Mouse (Mus musculus) thymus, adult 2 months (tissue): ENCODE data around the gene Strn. TPM values are rescaled to one million over a fixed set of nuclear protein-coding genes. Genes with fewer than 3 reads are reported as not detected.

Source experiments
- DNase-seq: peaks from one replicate; pipeline ENCODE4 v3.0.0; 2021
- H3K27ac ChIP-seq: fragments of 200-500 bp; 2 replicates; pipeline ENCODE4 v1.5.1; 2012; ENCODE audit warnings: low read length, control low read depth; ENCODE audit not compliant: control insufficient read depth, insufficient read depth
- H3K27me3 ChIP-seq: fragments of 200-500 bp; 2 replicates; pipeline ENCODE4 v1.6.1; 2012; ENCODE audit warnings: mild to moderate bottlenecking, low read length, moderate library complexity, mixed read lengths; ENCODE audit not compliant: control insufficient read depth, insufficient read depth
- H3K36me3 ChIP-seq: fragments of 200-500 bp; 2 replicates; pipeline ENCODE4 v1.6.1; 2012; ENCODE audit warnings: mild to moderate bottlenecking, low read length, moderate library complexity; ENCODE audit not compliant: control insufficient read depth, insufficient read depth
- H3K4me1 ChIP-seq: fragments of 200-500 bp; replicated peaks from 2 replicates; pipeline ENCODE4 v1.6.1; 2012; ENCODE audit warnings: low read length; ENCODE audit not compliant: control insufficient read depth, insufficient read depth
- H3K4me3 ChIP-seq: fragments of 200-500 bp; 2 replicates; pipeline ENCODE4 v1.5.1; 2012; ENCODE audit warnings: mild to moderate bottlenecking, low read length, control low read depth, moderate library complexity; ENCODE audit not compliant: control insufficient read depth, insufficient read depth
- CTCF ChIP-seq: fragments of 200-500 bp; IDR thresholded peaks from 2 replicates; pipeline ENCODE4 v1.5.1; 2012; ENCODE audit warnings: mild to moderate bottlenecking, control low read depth, low read length, moderate library complexity, borderline replicate concordance; ENCODE audit not compliant: control insufficient read depth, poor library complexity, insufficient read depth; ENCODE audit errors: extremely low read depth
- POLR2A ChIP-seq: fragments of 200-500 bp; IDR thresholded peaks from 2 replicates; pipeline ENCODE4 v1.6.1; 2012; ENCODE audit warnings: mild to moderate bottlenecking, low read length, control low read depth, moderate library complexity; ENCODE audit not compliant: control insufficient read depth, poor library complexity, insufficient read depth; ENCODE audit errors: extremely low read depth
- WGBS: fragments of 180-500 bp; shearing (Covaris S2); methylation state at CpG from one replicate; pipeline ENCODE4 v1.1.7; 2018; 5-methylcytosine and 5-hydroxymethylcytosine counted together
- polyA plus RNA-seq: library from polyadenylated mRNA; depleted of rRNA; stranded (reverse); fragments of >200 nt; gene quantifications from 2 replicates; pipeline ENCODE4 v1.2.3, GENCODE M21; 2012

Strn gene
- polyA plus RNA-seq, 1 experiment, result 15.5 TPM

- Histone ChIP-seq H3K4me1 (no peaks in the 10 kb centered on the region; the same call in 1 of the 2 replicates), H3K27me3 (no peaks in the 10 kb centered on the region), H3K4me3 (no peak overlapping the region), H3K36me3 (no peaks in the 10 kb centered on the region), H3K27ac (no peak overlapping the region)
- DNase-seq, result no peak
- TF ChIP-seq CTCF, result no peak
- no peak for TF ChIP-seq POLR2A
- WGBS, result 79% methylated on average over 6 of the region's 6 CpGs
These were observed 97.9 kb downstream of the Strn start for GRCm38 (mm10) chr17:78639099-78639498.

GRCm38 (mm10) chr17:78637140-78637539 is 99.9 kb downstream of the Strn start:
- Histone ChIP-seq H3K36me3 (no peaks in the 10 kb centered on the region), H3K4me3 (no peak overlapping the region), H3K4me1 (no peaks in the 10 kb centered on the region; the same call in 1 of the 2 replicates), H3K27me3 (no peaks in the 10 kb centered on the region), H3K27ac (no peak overlapping the region)
- TF ChIP-seq CTCF (no peak), POLR2A (no peak)
- DNase-seq, result no peak
- 98% methylated on average over 7 of the region's 7 CpGs for WGBS

- TF ChIP-seq POLR2A (no peak), CTCF (no peak)
- Histone ChIP-seq H3K36me3 (no peaks in the 10 kb centered on the region), H3K27me3 (no peaks in the 10 kb centered on the region), H3K27ac (no peak overlapping the region), H3K4me1 (no peaks in the 10 kb centered on the region), H3K4me3 (no peak overlapping the region)
- WGBS, result 92% methylated on average over 2 of the region's 2 CpGs
- DNase-seq, result no peak
These were observed 101.4 kb downstream of the Strn start for GRCm38 (mm10) chr17:78635616-78636015.

- no peak overlapping the region for H3K27ac ChIP-seq
- no peaks in the 10 kb centered on the region for H3K4me1 ChIP-seq
- WGBS, result 97% methylated on average over 19 of the region's 19 CpGs
- no peaks in the 10 kb centered on the region for H3K36me3 ChIP-seq
- no peak for TF ChIP-seq POLR2A
- TF ChIP-seq CTCF, result no peak
- DNase-seq, result no peak
- no peaks in the 10 kb centered on the region for H3K27me3 ChIP-seq
- no peak overlapping the region for H3K4me3 ChIP-seq
These were observed 112.1 kb downstream of the Strn start for GRCm38 (mm10) chr17:78624941-78625340.

DNA sequence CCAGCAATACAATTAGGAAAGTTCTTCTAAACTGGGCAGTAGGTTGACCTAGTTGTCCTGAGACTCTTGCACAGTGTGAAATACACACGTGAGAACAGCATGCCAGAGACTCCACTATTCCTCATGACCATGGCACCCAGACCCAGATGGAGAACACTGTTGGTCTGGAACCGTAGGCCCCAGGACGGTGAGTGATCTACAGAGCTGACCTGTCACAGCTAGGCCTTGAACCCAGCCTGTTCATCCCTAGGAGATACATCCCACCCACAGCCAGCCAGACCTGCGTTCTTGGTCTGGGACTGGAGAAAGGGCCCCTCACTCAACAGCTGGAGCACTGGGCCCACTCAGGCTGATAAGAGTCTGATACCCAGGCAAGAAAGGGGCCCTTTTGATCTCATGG is 115.1 kb downstream of the Strn start:
- no peak overlapping the region for H3K27ac ChIP-seq
- H3K4me3 ChIP-seq, result no peak overlapping the region
- TF ChIP-seq POLR2A (no peak), CTCF (no peak)
- no peaks in the 10 kb centered on the region for H3K27me3 ChIP-seq
- H3K36me3 ChIP-seq, result no peaks in the 10 kb centered on the region
- 96% methylated on average over 4 of the region's 4 CpGs for WGBS
- no peaks in the 10 kb centered on the region for H3K4me1 ChIP-seq
- DNase-seq, result no peak

DNA sequence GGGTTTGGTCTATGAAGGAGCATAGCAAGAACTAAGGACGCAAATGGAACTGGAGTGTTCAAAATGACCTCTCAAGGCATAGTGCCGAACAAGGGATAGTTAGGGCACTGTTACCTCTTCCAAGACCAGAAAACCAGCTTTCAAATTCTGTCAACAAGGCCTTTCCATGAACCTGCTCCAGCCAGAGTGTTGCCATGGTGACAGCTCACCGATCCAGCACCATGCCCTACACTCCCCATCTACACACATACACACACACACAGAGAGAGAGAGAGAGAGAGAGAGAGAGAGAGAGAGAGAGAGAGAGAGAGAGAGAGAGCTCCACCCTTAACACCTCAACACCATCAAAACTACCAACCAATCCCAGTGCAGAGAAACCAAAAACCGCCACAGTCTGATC is 116.3 kb downstream of the Strn start:
- TF ChIP-seq CTCF, result no peak
- TF ChIP-seq POLR2A, result no peak
- WGBS, result 95% methylated on average over 4 of the region's 4 CpGs
- H3K27ac ChIP-seq, result no peak overlapping the region
- H3K36me3 ChIP-seq, result no peaks in the 10 kb centered on the region
- DNase-seq, result no peak
- H3K4me3 ChIP-seq, result no peak overlapping the region
- no peaks in the 10 kb centered on the region for H3K4me1 ChIP-seq
- H3K27me3 ChIP-seq, result no peaks in the 10 kb centered on the region

DNA sequence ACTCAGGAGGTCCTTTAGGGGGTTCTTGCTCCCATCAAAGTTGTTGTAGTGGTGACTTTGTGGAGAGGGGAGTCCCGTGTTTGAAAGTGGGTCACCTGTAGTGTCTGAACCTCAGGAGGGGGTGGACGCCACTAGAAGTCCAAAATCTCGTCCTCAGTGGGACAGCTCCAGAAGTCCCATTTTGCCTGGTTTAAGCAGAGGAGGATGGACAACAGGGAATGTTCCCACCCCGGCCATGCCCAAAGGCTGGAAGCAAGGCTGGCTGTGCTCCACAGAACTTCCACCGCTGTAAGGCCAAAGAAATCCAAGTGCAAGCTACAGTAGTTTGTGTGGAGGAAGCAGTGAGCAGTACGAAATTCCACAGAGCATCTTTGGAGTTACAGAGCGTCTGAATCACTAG is 117.0 kb downstream of the Strn start:
- Histone ChIP-seq H3K4me1 (no peaks in the 10 kb centered on the region), H3K36me3 (no peaks in the 10 kb centered on the region), H3K4me3 (no peak overlapping the region), H3K27ac (no peak overlapping the region), H3K27me3 (no peaks in the 10 kb centered on the region)
- TF ChIP-seq CTCF, result no peak
- WGBS, result 97% methylated on average over 7 of the region's 7 CpGs
- DNase-seq, result no peak
